Mouse (Mus musculus) forebrain, embryonic 10.5 days (tissue): Measurements from ENCODE around the gene Arhgap18. TPM values are rescaled to one million over a fixed set of nuclear protein-coding genes. Genes with fewer than 3 reads are reported as not detected.

ENCODE experiments used
- DNase-seq: peaks from one replicate; pipeline ENCODE4 v3.0.0-alpha.2; 2017; ENCODE audit warnings: low spot score; ENCODE audit errors: extremely low spot score
- H3K27ac ChIP-seq: fragments of 300-500 bp; sonication (generic); 2 replicates; pipeline ENCODE4 v1.5.1; 2016; ENCODE audit warnings: mild to moderate bottlenecking
- H3K27me3 ChIP-seq: fragments of 300-500 bp; sonication (generic); 2 replicates; pipeline ENCODE4 v1.6.1; 2016; ENCODE audit warnings: mild to moderate bottlenecking; ENCODE audit not compliant: poor library complexity, severe bottlenecking
- H3K36me3 ChIP-seq: fragments of 300-500 bp; sonication (generic); replicated peaks from 2 replicates; pipeline ENCODE4 v1.6.1; 2016; ENCODE audit warnings: mild to moderate bottlenecking, moderate library complexity
- H3K4me1 ChIP-seq: fragments of 300-500 bp; sonication (generic); 2 replicates; pipeline ENCODE4 v1.6.1; 2016
- H3K4me3 ChIP-seq: fragments of 300-500 bp; sonication (generic); 2 replicates; pipeline ENCODE4 v1.5.1; 2016; ENCODE audit warnings: mild to moderate bottlenecking, moderate library complexity
- H3K9me3 ChIP-seq: fragments of 300-500 bp; sonication (generic); 2 replicates; pipeline ENCODE4 v1.6.1; 2016; ENCODE audit warnings: mild to moderate bottlenecking, moderate library complexity
- WGBS: fragments of 180-500 bp; shearing (Covaris S2); methylation state at CpG from one replicate; pipeline ENCODE4 v1.1.7; 2016; 5-methylcytosine and 5-hydroxymethylcytosine counted together
- polyA plus RNA-seq: library from polyadenylated mRNA; unstranded; fragments of >200 nt; fragmentation: Nextera tagmentation; extraction: Ambion mirVana; gene quantifications from 2 replicates; pipeline ENCODE4 v1.2.1, GENCODE M21; 2016

Gene Arhgap18
- polyA plus RNA-seq, 1 experiment from 2014 or later: 13.9 TPM

DNA sequence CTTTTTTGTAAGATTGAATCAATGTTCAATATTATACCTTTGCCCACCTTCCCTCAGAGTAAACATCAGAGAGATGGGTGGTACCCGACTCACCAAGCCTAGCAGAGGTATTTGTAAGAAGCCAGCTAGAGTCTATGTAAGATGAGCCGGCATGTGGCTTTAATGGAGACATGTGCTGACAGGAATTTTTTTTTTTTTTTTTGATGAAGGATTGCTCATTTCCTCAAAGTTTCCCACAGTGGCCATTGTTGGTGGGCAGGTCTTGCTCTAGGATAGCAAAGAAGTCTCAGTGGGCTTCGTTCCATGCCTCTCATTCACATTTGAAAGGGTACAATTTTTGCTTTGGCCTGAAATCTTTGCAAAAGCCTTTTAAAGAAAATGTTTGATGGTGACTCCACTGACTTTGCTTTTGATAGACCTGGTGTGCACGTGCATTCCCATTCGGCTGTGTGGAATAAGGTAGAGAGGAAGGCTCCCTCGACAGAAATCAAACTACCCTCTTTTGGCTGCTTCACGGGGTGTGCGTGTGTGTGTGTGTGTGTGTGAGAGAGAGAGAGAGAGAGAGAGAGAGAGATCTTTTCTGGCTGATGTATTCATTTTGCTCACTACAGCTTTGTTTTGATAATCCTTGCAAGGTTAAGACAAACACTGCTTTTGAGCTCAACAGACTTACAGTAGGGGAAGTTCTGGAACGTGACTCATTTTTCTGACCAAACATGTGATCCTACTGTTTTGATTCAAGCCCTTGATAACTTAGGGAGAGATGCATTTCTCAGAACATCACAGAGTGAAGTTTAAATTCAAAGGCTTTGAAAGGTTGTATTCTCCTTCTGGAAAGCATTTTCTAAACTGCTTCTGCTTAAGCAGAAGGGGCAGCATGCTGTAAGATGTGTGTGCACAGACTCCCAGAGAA lies 9.0 kb downstream of the Arhgap18 start:
- no peak for DNase-seq
- Histone ChIP-seq H3K27me3 (no peaks in the 10 kb centered on the region), H3K4me3 (no peak overlapping the region), H3K9me3 (no peaks in the 10 kb centered on the region), H3K27ac (no peak overlapping the region), H3K4me1 (peaks cover 4% of the 10 kb centered on the region; the same call in 1 of the 2 replicates), H3K36me3 (no peaks in the 10 kb centered on the region)
- WGBS: 88% methylated on average over 9 of the region's 9 CpGs

- no peak for DNase-seq
- WGBS: 90% methylated on average over 3 of the region's 3 CpGs
- Histone ChIP-seq H3K27me3 (no peaks in the 10 kb centered on the region), H3K4me3 (no peak overlapping the region), H3K36me3 (no peaks in the 10 kb centered on the region), H3K4me1 (0 out of 2 replicates have a peak, but pooled peaks cover 3% of the 10 kb centered on the region), H3K9me3 (no peaks in the 10 kb centered on the region), H3K27ac (no peak overlapping the region)
These were observed 14.0 kb downstream of the Arhgap18 start for GRCm38 (mm10) chr10:26767196-26767595.

DNA sequence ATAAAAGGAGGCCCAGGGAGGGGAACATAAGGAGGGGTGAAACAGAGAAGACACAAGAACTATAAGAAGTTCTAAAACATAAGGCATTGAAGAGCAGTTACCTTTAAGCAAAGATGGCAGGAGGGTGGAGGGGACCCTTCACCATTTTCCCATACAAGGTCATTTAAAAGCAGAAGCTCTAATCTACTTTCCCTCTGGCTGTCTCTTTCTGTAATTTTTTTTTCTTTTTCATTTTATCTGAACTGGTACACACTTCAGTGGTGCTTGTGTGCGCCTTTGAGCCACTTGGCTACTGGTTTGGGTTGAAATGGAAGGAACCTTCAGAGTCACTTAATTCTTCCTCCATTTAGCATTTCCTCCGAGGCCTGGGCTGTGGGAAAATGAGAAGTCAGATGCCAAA lies 15.7 kb downstream of the Arhgap18 start:
- peaks cover 20% of the 10 kb centered on the region for H3K4me1 ChIP-seq
- H3K27ac ChIP-seq: no peak overlapping the region
- no peaks in the 10 kb centered on the region for H3K36me3 ChIP-seq
- no peaks in the 10 kb centered on the region for H3K9me3 ChIP-seq
- H3K27me3 ChIP-seq: peaks cover 4% of the 10 kb centered on the region; the same call in 1 of the 2 replicates
- no peak overlapping the region for H3K4me3 ChIP-seq
- WGBS: 96% methylated on average over 2 of the region's 2 CpGs
- no peak for DNase-seq

DNA sequence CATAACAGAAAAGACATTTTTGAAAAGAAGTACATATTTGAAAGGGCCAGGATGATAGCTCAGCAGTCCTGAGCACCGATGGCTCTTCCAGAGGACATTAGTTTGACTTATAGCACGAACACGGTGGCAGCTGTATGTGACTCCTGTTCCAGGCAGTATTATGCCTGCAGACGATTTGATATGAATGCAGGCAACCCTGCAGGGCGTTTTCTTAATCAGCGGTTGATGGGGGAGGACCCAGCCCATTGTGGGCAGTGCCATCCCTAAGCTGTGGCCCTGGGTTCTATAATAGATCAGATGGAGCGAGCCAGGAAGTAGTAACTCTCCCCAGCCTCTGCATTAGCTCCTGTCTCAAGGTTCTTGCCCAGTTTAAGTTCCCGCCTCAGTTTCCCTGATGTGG lies 16.8 kb downstream of the Arhgap18 start:
- DNase-seq: no peak
- H3K27me3 ChIP-seq: peaks cover 8% of the 10 kb centered on the region; the same call in 1 of the 2 replicates
- H3K36me3 ChIP-seq: no peaks in the 10 kb centered on the region
- H3K27ac ChIP-seq: no peak overlapping the region
- WGBS: 85% methylated on average over 8 of the region's 8 CpGs
- peaks cover 26% of the 10 kb centered on the region for H3K4me1 ChIP-seq
- no peaks in the 10 kb centered on the region for H3K9me3 ChIP-seq
- no peak overlapping the region for H3K4me3 ChIP-seq

- Histone ChIP-seq H3K4me1 (peaks cover 26% of the 10 kb centered on the region), H3K36me3 (no peaks in the 10 kb centered on the region), H3K27ac (peak overlapping the region; percentile 86), H3K27me3 (peaks cover 8% of the 10 kb centered on the region; the same call in 1 of the 2 replicates), H3K9me3 (no peaks in the 10 kb centered on the region), H3K4me3 (peak overlapping the region; percentile 63)
- WGBS: 9% methylated on average over 15 of the region's 15 CpGs
- DNase-seq: peak; percentile 84
These were observed 18.9 kb downstream of the Arhgap18 start for GRCm38 (mm10) chr10:26771938-26772623.

- Histone ChIP-seq H3K27ac (peak overlapping the region; percentile 86), H3K27me3 (peaks cover 8% of the 10 kb centered on the region; the same call in 1 of the 2 replicates), H3K4me3 (peak overlapping the region; percentile 63), H3K4me1 (peaks cover 26% of the 10 kb centered on the region), H3K36me3 (no peaks in the 10 kb centered on the region), H3K9me3 (no peaks in the 10 kb centered on the region)
- WGBS: 2% methylated on average over 22 of the region's 22 CpGs
- peak; percentile 42 for DNase-seq
These were observed 19.7 kb downstream of the Arhgap18 start for GRCm38 (mm10) chr10:26772624-26773540.

- H3K4me1 ChIP-seq: peaks cover 26% of the 10 kb centered on the region
- WGBS: 20% methylated on average over 5 of the region's 5 CpGs
- DNase-seq: no peak
- H3K27ac ChIP-seq: peak overlapping the region; percentile 86
- H3K9me3 ChIP-seq: no peaks in the 10 kb centered on the region
- H3K4me3 ChIP-seq: peak overlapping the region; percentile 63
- H3K36me3 ChIP-seq: no peaks in the 10 kb centered on the region
- H3K27me3 ChIP-seq: peaks cover 8% of the 10 kb centered on the region; the same call in 1 of the 2 replicates
These were observed 20.3 kb downstream of the Arhgap18 start for GRCm38 (mm10) chr10:26773541-26773940.

DNA sequence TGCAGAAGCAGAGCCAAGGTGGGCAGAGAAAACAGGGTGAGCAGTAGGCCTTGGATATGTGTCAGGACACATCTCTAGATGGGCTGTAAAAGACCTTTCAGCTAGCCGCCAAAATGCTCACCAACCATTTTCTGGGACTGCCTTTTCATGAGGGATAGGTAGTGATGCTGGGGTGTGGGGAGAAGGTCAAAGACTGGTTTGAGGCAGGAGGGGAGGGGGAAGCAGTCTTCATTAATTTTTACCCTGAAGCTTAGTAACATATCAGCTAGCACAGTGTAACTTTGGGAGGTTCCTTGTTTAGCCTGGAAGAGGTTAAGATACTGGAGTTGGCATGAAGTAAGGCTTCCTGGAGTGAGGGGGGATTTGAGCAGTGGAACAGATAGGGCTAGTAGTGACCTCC lies 21.0 kb downstream of the Arhgap18 start:
- Histone ChIP-seq H3K36me3 (no peaks in the 10 kb centered on the region), H3K4me3 (peak overlapping the region; percentile 63; the same call in 1 of the 2 replicates), H3K9me3 (no peaks in the 10 kb centered on the region), H3K27me3 (peaks cover 8% of the 10 kb centered on the region; the same call in 1 of the 2 replicates), H3K27ac (peak overlapping the region; percentile 86; the same call in 1 of the 2 replicates), H3K4me1 (peaks cover 26% of the 10 kb centered on the region)
- no peak for DNase-seq
- WGBS: 68% methylated on average over 1 of the region's 1 CpGs

- peaks cover 8% of the 10 kb centered on the region; the same call in 1 of the 2 replicates for H3K27me3 ChIP-seq
- H3K9me3 ChIP-seq: no peaks in the 10 kb centered on the region
- H3K36me3 ChIP-seq: no peaks in the 10 kb centered on the region
- H3K4me3 ChIP-seq: no peak overlapping the region
- H3K27ac ChIP-seq: no peak overlapping the region
- DNase-seq: no peak
- H3K4me1 ChIP-seq: peaks cover 26% of the 10 kb centered on the region
These were observed 23.2 kb downstream of the Arhgap18 start for GRCm38 (mm10) chr10:26776443-26776842.

DNA sequence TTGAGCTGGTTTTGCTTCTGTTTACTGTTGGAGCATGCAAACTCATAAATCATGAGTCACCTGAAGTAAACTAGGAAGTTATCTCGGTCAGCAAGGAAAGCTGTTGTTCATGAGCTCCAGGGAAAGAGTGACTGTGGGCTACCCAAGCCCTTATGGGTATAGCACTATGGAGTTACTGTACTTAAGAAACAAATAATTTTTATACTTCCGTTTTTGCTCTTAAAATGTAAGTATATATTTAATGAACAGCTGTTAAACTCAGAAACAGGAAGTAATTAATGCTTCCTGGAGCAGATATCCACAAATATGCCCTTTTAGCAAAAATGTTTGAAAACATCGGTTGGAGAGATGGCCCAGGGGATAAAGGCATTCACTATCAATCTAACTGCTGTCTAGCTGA lies 27.4 kb downstream of the Arhgap18 start:
- H3K36me3 ChIP-seq: no peaks in the 10 kb centered on the region
- WGBS: 80% methylated on average over 3 of the region's 3 CpGs
- no peak overlapping the region for H3K27ac ChIP-seq
- no peak for DNase-seq
- no peaks in the 10 kb centered on the region for H3K27me3 ChIP-seq
- no peaks in the 10 kb centered on the region for H3K4me1 ChIP-seq
- no peak overlapping the region for H3K4me3 ChIP-seq
- H3K9me3 ChIP-seq: no peaks in the 10 kb centered on the region

DNA sequence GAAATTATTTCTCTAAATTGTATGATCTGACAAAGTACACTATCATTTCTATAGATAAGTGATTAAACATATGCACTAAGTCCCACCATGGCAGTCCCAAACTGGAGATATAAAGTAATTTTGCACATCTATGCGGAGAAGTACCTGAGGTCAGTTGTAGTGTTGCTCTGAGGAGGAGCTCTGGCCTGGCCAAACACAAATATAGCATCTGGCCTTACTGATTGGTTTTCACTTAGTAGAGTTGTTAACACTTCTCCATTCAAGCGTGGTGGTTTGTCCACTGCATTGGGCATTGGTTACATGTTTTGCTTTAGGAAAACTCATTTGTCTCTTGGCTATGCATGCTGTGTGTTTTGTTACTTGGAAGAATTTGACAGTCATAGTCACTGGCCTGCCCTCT lies 36.5 kb downstream of the Arhgap18 start:
- 91% methylated on average over 2 of the region's 2 CpGs for WGBS
- Histone ChIP-seq H3K27ac (no peak overlapping the region), H3K4me3 (no peak overlapping the region), H3K9me3 (no peaks in the 10 kb centered on the region), H3K4me1 (no peaks in the 10 kb centered on the region), H3K27me3 (no peaks in the 10 kb centered on the region), H3K36me3 (no peaks in the 10 kb centered on the region)
- DNase-seq: no peak

- WGBS: 92% methylated on average over 3 of the region's 3 CpGs
These were observed 38.6 kb downstream of the Arhgap18 start for GRCm38 (mm10) chr10:26791810-26792209.

More at GRCm38 (mm10) chr10:26791810-26792209, 38.6 kb downstream of the Arhgap18 start:
- Histone ChIP-seq H3K4me3 (no peak overlapping the region), H3K27ac (no peak overlapping the region), H3K9me3 (no peaks in the 10 kb centered on the region), H3K27me3 (no peaks in the 10 kb centered on the region), H3K36me3 (no peaks in the 10 kb centered on the region), H3K4me1 (no peaks in the 10 kb centered on the region)
- no peak for DNase-seq
